In the genomic region with DNA sequence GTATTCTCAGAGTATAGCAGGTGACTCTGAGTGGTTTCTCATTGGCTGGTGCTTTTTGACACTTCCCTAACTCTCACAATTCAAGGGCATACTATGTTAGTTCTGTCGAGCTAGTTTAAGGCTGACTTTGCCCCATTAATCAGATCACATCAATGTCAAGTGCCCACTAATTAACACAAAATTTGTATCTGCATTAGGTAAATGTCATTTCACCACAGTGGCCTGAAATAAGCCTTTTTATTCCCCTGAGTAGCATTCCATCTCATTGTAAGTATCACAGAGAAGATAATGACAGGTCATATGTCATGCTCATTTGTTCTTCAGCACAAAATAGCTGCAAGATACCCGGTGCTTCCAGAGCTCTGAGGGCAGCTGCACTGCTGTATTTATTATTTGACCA, we compare ENCODE assay signal across 17 mouse cellular contexts.
"Had no signal": no experiment of that assay in that cellular context is flagged by ENCODE, and none has a peak within 500 bp of the region (broad histone marks: within the 10 kb centered on the region; RNA-seq: fewer than 3 reads in every experiment).

No protein-coding gene starts in this region.

- H3K4me2 ChIP-seq: lung, embryonic 14.5 days; midbrain, embryonic 13.5 days; midbrain, embryonic 15.5 days; neural tube, embryonic 13.5 days; neural tube, embryonic 15.5 days had no signal

- H3K36me3 ChIP-seq: midbrain, embryonic 10.5 days; midbrain, embryonic 13.5 days; midbrain, embryonic 15.5 days; neural tube, embryonic 13.5 days; neural tube, embryonic 15.5 days had no signal

- H3K9me3 ChIP-seq: midbrain, embryonic 10.5 days; midbrain, embryonic 13.5 days; midbrain, embryonic 15.5 days; neural tube, embryonic 13.5 days; neural tube, embryonic 15.5 days had no signal

- H3K4me3 ChIP-seq: midbrain, embryonic 10.5 days; midbrain, embryonic 13.5 days; midbrain, embryonic 15.5 days; myocyte; neural tube, embryonic 13.5 days; neural tube, embryonic 15.5 days had no signal

- H3K27me3 ChIP-seq: midbrain, embryonic 13.5 days; midbrain, embryonic 15.5 days; neural tube, embryonic 13.5 days; neural tube, embryonic 15.5 days had no signal

- H3K9ac ChIP-seq: liver, embryonic 14.5 days; lung, embryonic 14.5 days; midbrain, embryonic 13.5 days; midbrain, embryonic 15.5 days; neural tube, embryonic 13.5 days; neural tube, embryonic 15.5 days had no signal

- H3K27ac ChIP-seq: liver, embryonic 14.5 days; midbrain, embryonic 10.5 days; midbrain, embryonic 13.5 days; midbrain, embryonic 15.5 days; neural tube, embryonic 13.5 days; neural tube, embryonic 15.5 days had no signal

- DNase-seq: lung, adult 18-20 months; lung, postnatal 10 days; right cerebral cortex, adult 18-20 months; right cerebral cortex, postnatal 25 days; right cerebral cortex, postnatal 4 days; spleen, adult 18-20 months; thymus, adult 18-20 months; thymus, postnatal 14 days; thymus, postnatal 36 days had no signal

- ATAC-seq: midbrain, embryonic 13.5 days; midbrain, embryonic 15.5 days had no signal
